Mouse (Mus musculus): ENCODE measurements around the gene Cyb561d2. TPM values are rescaled to one million over a fixed set of nuclear protein-coding genes. Genes with fewer than 3 reads are reported as not detected.
"Not testable (repeated sequence)": the region's sequence is repeated elsewhere in the genome, so short reads cannot be mapped to it uniquely, and the experiment has no call there.

Cyb561d2 gene
- polyA plus RNA-seq, 1 experiment: 18.5 TPM

GRCm38 (mm10) chr9:107581584-107581983 is 39.6 kb upstream of the Cyb561d2 start:
- Histone ChIP-seq H3K4me3 (replicated peaks) (peak overlapping the region; percentile 100), H3K4me1 (peaks cover 80% of the 10 kb centered on the region), H3K9me3 (no peaks in the 10 kb centered on the region), H3K27me3 (replicated peaks) (no peaks in the 10 kb centered on the region), H3K36me3 (replicated peaks; ENCODE audit: low read length) (peaks cover 39% of the 10 kb centered on the region)
- no peak for TF ChIP-seq GATA1 (IDR thresholded peaks at IDR 0.05; ENCODE audit: borderline replicate concordance, low read length)
- TF ChIP-seq FLI1 (IDR thresholded peaks at IDR 0.05; ENCODE audit: low read length): no peak

GRCm38 (mm10) chr9:107580501-107581317 is 38.7 kb upstream of the Cyb561d2 start, which contains the start of gene Hyal3:
Gene Hyal3 (plus strand): TSS chr9:107580818.
- peaks cover 39% of the 10 kb centered on the region for H3K36me3 ChIP-seq (replicated peaks; ENCODE audit: low read length)
- no peak for TF ChIP-seq GATA1 (IDR thresholded peaks at IDR 0.05; ENCODE audit: borderline replicate concordance, low read length)
- no peak for TF ChIP-seq FLI1 (IDR thresholded peaks at IDR 0.05; ENCODE audit: low read length)
- no peaks in the 10 kb centered on the region for H3K27me3 ChIP-seq (replicated peaks)
- H3K4me1 ChIP-seq: peaks cover 80% of the 10 kb centered on the region
- peak within 1 kb of the TSS; percentile 100 for H3K4me3 ChIP-seq (replicated peaks)
- no peaks in the 10 kb centered on the region for H3K9me3 ChIP-seq

- peaks cover 27% of the 10 kb centered on the region for H3K36me3 ChIP-seq (replicated peaks; ENCODE audit: low read length)
- TF ChIP-seq FLI1 (IDR thresholded peaks at IDR 0.05; ENCODE audit: low read length) (no peak), GATA1 (IDR thresholded peaks at IDR 0.05; ENCODE audit: borderline replicate concordance, low read length) (no peak)
- H3K4me1 ChIP-seq: peaks cover 79% of the 10 kb centered on the region
- no peaks in the 10 kb centered on the region for H3K9me3 ChIP-seq
- no peaks in the 10 kb centered on the region for H3K27me3 ChIP-seq (replicated peaks)
- H3K4me3 ChIP-seq (replicated peaks): peak overlapping the region; percentile 76
These were observed 37.3 kb upstream of the Cyb561d2 start for GRCm38 (mm10) chr9:107579023-107579900.

- Histone ChIP-seq H3K4me1 (peaks cover 75% of the 10 kb centered on the region), H3K27me3 (replicated peaks) (no peaks in the 10 kb centered on the region), H3K9me3 (no peaks in the 10 kb centered on the region), H3K4me3 (replicated peaks) (peak within 1 kb of the TSS; percentile 76), H3K36me3 (replicated peaks; ENCODE audit: low read length) (peaks cover 21% of the 10 kb centered on the region)
- TF ChIP-seq GATA1 (IDR thresholded peaks at IDR 0.05; ENCODE audit: borderline replicate concordance, low read length) (no peak), FLI1 (IDR thresholded peaks at IDR 0.05; ENCODE audit: low read length) (no peak)
These were observed 36.6 kb upstream of the Cyb561d2 start, which contains the start of gene Naa80 for GRCm38 (mm10) chr9:107578587-107578986. Gene Naa80 (plus strand): TSS chr9:107578887.

- H3K4me1 ChIP-seq: peaks cover 70% of the 10 kb centered on the region
- no peak for TF ChIP-seq FLI1 (IDR thresholded peaks at IDR 0.05; ENCODE audit: low read length)
- H3K4me3 ChIP-seq (replicated peaks): peak overlapping the region; percentile 66
These were observed 35.9 kb upstream of the Cyb561d2 start for GRCm38 (mm10) chr9:107577871-107578270.

GRCm38 (mm10) chr9:107576357-107577107 is 34.5 kb upstream of the Cyb561d2 start, which contains the start of gene Hyal1:
Gene Hyal1 (plus strand): TSS chr9:107576927.
- H3K9me3 ChIP-seq: no peaks in the 10 kb centered on the region
- H3K27me3 ChIP-seq (replicated peaks): no peaks in the 10 kb centered on the region
- TF ChIP-seq FLI1 (IDR thresholded peaks at IDR 0.05; ENCODE audit: low read length): no peak
- TF ChIP-seq GATA1 (IDR thresholded peaks at IDR 0.05; ENCODE audit: borderline replicate concordance, low read length): no peak
- peaks cover 66% of the 10 kb centered on the region for H3K4me1 ChIP-seq
- peak within 1 kb of the TSS; percentile 89 for H3K4me3 ChIP-seq (replicated peaks)
- H3K36me3 ChIP-seq (replicated peaks; ENCODE audit: low read length): peaks cover 24% of the 10 kb centered on the region

More at GRCm38 (mm10) chr9:107577871-107578270, 35.9 kb upstream of the Cyb561d2 start:
- Histone ChIP-seq H3K36me3 (replicated peaks; ENCODE audit: low read length) (peaks cover 19% of the 10 kb centered on the region), H3K9me3 (no peaks in the 10 kb centered on the region), H3K27me3 (replicated peaks) (no peaks in the 10 kb centered on the region)

- TF ChIP-seq GATA1 (IDR thresholded peaks at IDR 0.05; ENCODE audit: borderline replicate concordance, low read length): no peak
- no peak for TF ChIP-seq FLI1 (IDR thresholded peaks at IDR 0.05; ENCODE audit: low read length)
- H3K9me3 ChIP-seq: no peaks in the 10 kb centered on the region
- H3K4me3 ChIP-seq (replicated peaks): no peak overlapping the region
- peaks cover 66% of the 10 kb centered on the region for H3K4me1 ChIP-seq
- no peaks in the 10 kb centered on the region for H3K27me3 ChIP-seq (replicated peaks)
- H3K36me3 ChIP-seq (replicated peaks; ENCODE audit: low read length): peaks cover 32% of the 10 kb centered on the region
These were observed 33.8 kb upstream of the Cyb561d2 start for GRCm38 (mm10) chr9:107575579-107576356.

- H3K27me3 ChIP-seq (replicated peaks); H3K4me3 ChIP-seq (replicated peaks); H3K9me3 ChIP-seq: not testable (repeated sequence)
- Histone ChIP-seq H3K4me1 (peaks cover 63% of the 10 kb centered on the region), H3K36me3 (replicated peaks; ENCODE audit: low read length) (peaks cover 39% of the 10 kb centered on the region)
These were observed 31.8 kb upstream of the Cyb561d2 start for GRCm38 (mm10) chr9:107573774-107574173.

GRCm38 (mm10) chr9:107572327-107572662 is 30.3 kb upstream of the Cyb561d2 start:
- H3K4me3 ChIP-seq (replicated peaks): no peak overlapping the region

More at GRCm38 (mm10) chr9:107572327-107572662, 30.3 kb upstream of the Cyb561d2 start:
- H3K9me3 ChIP-seq: no peaks in the 10 kb centered on the region
- peaks cover 64% of the 10 kb centered on the region for H3K4me1 ChIP-seq
- H3K27me3 ChIP-seq (replicated peaks): no peaks in the 10 kb centered on the region
- no peak for TF ChIP-seq FLI1 (IDR thresholded peaks at IDR 0.05; ENCODE audit: low read length)
- TF ChIP-seq GATA1 (IDR thresholded peaks at IDR 0.05; ENCODE audit: borderline replicate concordance, low read length): no peak
- H3K36me3 ChIP-seq (replicated peaks; ENCODE audit: low read length): peaks cover 34% of the 10 kb centered on the region

Measured in megakaryocyte, embryonic 14.5 days (primary cell).